Mouse (Mus musculus): Measurements from ENCODE around the gene Immp2l. TPM values are rescaled to one million over a fixed set of nuclear protein-coding genes. Genes with fewer than 3 reads are reported as not detected.
"Not testable (repeated sequence)": the region's sequence is repeated elsewhere in the genome, so short reads cannot be mapped to it uniquely, and the experiment has no call there.

Gene Immp2l
- polyA plus RNA-seq, 1 experiment from 2014 or later = 16.6 TPM

DNA sequence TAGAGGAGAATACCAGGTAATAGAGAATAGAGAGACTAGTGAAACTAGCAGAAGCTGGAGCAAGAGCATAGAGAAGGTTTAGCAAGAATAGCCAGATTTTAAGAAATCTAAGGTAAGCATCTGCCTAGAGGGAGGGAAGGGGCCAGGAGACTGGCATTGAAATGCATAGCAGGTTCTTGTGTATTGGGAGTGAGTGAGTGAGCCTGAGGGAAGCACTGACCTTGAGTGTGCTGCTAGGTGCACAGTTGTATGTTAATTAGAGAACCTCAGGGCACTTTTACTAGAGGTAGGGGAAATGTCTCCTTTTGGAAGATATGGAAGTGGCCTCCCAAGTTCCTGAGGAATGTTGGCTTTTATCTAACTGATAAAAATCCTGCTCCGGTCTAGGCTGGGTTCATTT lies 705.9 kb downstream of the Immp2l start:
- H3K36me3 ChIP-seq = no peaks in the 10 kb centered on the region
- ATAC-seq (ENCODE audit: insufficient number of reproducible peaks, insufficient read depth, low FRiP score, low TSS enrichment, low read depth) = no peak
- H3K4me3 ChIP-seq = no peak overlapping the region
- H3K4me2 ChIP-seq = no peak overlapping the region
- H3K4me1 ChIP-seq = no peaks in the 10 kb centered on the region
- no peaks in the 10 kb centered on the region for H3K9me3 ChIP-seq
- H3K27ac ChIP-seq = no peak overlapping the region
- 92% methylated on average over 1 of the region's 1 CpGs for WGBS
- H3K27me3 ChIP-seq = no peaks in the 10 kb centered on the region
- H3K9ac ChIP-seq = no peak overlapping the region

DNA sequence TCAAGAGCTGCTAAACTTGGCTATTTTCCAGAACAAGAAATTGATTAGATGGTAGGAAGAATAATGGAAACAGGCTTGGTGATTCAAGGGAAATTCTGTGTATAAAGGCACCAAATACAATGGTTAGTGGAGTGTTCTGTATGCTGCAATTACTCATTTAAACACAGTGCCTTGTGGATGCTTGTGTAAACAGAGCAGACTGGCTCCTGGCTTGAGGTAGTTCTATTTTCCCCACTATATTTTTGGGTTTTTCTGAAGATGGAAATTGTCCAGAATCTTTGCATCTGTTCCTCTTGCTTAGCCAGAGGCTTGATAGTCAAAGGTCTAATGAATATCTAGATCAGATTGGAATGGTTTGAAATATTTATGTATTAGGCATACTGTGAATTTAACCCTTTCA lies 709.3 kb downstream of the Immp2l start:
- no peak overlapping the region for H3K27ac ChIP-seq
- no peaks in the 10 kb centered on the region for H3K9me3 ChIP-seq
- H3K4me1 ChIP-seq = no peaks in the 10 kb centered on the region
- H3K4me2 ChIP-seq = no peak overlapping the region
- no peak overlapping the region for H3K9ac ChIP-seq
- no peaks in the 10 kb centered on the region for H3K27me3 ChIP-seq
- ATAC-seq (ENCODE audit: insufficient number of reproducible peaks, insufficient read depth, low FRiP score, low TSS enrichment, low read depth) = no peak
- H3K36me3 ChIP-seq = no peaks in the 10 kb centered on the region
- no peak overlapping the region for H3K4me3 ChIP-seq

DNA sequence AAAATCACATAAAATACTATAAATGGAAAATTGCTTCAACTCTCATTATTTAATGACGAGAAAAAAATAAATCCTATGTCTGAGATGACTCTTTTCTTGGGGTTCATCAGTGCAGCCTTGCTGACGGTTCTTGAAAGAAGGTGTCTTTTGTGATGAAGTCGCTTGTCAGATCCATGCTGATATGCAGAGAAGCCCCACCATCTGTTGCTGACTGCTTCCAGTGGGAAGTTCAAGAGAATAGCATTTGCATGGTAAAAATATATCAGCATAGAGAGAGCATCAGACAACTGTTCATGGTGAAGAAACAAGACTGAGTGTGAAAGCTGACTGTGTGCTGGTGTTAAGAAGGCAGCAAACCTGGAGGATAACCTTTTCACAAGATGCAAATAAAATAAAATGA lies 719.0 kb downstream of the Immp2l start:
- no peak overlapping the region for H3K27ac ChIP-seq
- no peaks in the 10 kb centered on the region for H3K27me3 ChIP-seq
- no peaks in the 10 kb centered on the region for H3K36me3 ChIP-seq
- 80% methylated on average over 3 of the region's 3 CpGs for WGBS
- H3K9ac ChIP-seq = no peak overlapping the region
- no peak overlapping the region for H3K4me2 ChIP-seq
- no peaks in the 10 kb centered on the region for H3K9me3 ChIP-seq
- H3K4me3 ChIP-seq = no peak overlapping the region
- ATAC-seq (ENCODE audit: insufficient number of reproducible peaks, insufficient read depth, low FRiP score, low TSS enrichment, low read depth) = no peak
- H3K4me1 ChIP-seq = no peaks in the 10 kb centered on the region

DNA sequence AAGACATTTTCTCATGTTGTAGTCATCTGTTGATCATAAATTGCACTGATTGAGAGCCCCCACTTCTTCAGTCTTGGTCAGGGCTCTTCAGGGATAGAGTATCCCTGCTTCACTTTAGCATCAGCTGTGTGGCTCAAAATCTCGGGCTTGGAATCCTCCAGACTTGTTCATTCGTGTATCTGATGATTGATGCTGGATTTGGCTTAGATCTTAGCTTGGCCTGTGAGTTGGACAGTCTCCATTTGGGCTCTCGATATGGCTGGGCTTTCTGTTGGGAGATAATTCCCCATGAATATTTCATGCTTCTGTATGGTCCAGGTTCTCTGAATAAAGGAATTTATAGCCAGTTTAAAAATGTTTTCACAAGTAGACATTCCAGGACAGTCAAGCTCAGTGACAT lies 739.5 kb downstream of the Immp2l start:
- H3K27me3 ChIP-seq = no peaks in the 10 kb centered on the region
- H3K4me2 ChIP-seq = no peak overlapping the region
- H3K4me3 ChIP-seq = no peak overlapping the region
- H3K27ac ChIP-seq = no peak overlapping the region
- H3K9ac ChIP-seq = no peak overlapping the region
- no peaks in the 10 kb centered on the region for H3K9me3 ChIP-seq
- ATAC-seq (ENCODE audit: insufficient number of reproducible peaks, insufficient read depth, low FRiP score, low TSS enrichment, low read depth) = no peak
- H3K4me1 ChIP-seq = no peaks in the 10 kb centered on the region
- no peaks in the 10 kb centered on the region for H3K36me3 ChIP-seq
- 65% methylated on average over 3 of the region's 3 CpGs for WGBS

DNA sequence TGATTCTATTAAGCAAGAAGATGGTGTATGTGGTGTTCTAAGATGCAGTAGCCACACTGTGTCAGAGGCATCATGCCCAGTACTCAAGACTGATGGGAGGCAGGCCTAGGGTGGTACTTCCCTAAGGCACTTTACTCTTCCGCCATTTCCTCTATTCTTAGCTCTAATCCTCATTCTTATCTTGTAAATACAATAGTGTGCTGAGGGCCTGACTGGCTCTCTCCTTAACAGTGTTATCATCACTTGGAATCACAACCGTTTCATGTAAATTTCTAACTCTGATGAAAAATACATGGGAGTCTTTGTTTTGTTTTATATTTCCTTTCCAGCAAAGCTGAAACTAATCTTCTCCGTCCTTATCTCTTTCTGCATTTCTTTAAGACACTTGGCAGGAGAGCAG lies 750.1 kb downstream of the Immp2l start:
- Histone ChIP-seq H3K4me3 (no peak overlapping the region), H3K36me3 (no peaks in the 10 kb centered on the region), H3K27me3 (no peaks in the 10 kb centered on the region), H3K9me3 (no peaks in the 10 kb centered on the region), H3K27ac (no peak overlapping the region), H3K9ac (no peak overlapping the region), H3K4me1 (no peaks in the 10 kb centered on the region), H3K4me2 (no peak overlapping the region)
- ATAC-seq (ENCODE audit: insufficient number of reproducible peaks, insufficient read depth, low FRiP score, low TSS enrichment, low read depth) = no peak
- 48% methylated on average over 3 of the region's 3 CpGs for WGBS

DNA sequence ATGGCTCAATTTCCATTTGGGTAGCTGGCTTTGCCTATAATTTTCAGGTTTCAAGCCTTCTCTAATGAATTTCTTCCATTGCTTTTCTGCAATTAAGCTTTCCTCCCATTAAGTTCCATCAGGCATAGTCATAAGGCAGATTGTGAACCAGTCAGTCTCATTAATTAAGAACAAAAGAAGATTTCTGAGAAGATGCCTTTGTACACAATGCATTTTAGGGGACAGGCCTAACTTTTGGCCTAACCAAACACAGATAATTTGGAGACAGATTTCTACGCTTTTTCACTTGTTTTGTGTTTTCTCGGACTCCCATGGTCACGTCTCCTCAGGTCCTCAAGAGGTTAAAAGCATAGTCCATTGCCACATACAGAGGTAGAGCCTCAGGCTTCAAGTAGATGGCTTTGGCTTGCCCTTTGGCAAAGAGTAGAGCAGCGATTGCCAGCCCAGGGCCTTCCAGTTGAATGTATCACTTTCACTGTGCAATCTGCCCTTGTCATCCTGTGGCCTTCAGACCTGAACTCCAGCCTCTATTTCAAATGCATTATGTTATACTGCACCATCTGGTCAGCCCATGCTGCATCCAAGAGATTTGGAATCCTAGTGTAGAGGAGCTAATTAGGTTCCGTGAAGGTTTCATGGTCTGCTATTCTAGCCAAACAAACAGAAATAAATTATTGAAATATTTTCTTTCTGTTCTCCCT lies 750.9 kb downstream of the Immp2l start:
- H3K4me3 ChIP-seq = no peak overlapping the region
- H3K27ac ChIP-seq = no peak overlapping the region
- no peaks in the 10 kb centered on the region for H3K9me3 ChIP-seq
- H3K27me3 ChIP-seq = no peaks in the 10 kb centered on the region
- no peaks in the 10 kb centered on the region for H3K36me3 ChIP-seq
- H3K4me1 ChIP-seq = no peaks in the 10 kb centered on the region
- no peak for ATAC-seq (ENCODE audit: insufficient number of reproducible peaks, insufficient read depth, low FRiP score, low TSS enrichment, low read depth)
- H3K4me2 ChIP-seq = no peak overlapping the region
- H3K9ac ChIP-seq = no peak overlapping the region
- WGBS = 82% methylated on average over 5 of the region's 5 CpGs

DNA sequence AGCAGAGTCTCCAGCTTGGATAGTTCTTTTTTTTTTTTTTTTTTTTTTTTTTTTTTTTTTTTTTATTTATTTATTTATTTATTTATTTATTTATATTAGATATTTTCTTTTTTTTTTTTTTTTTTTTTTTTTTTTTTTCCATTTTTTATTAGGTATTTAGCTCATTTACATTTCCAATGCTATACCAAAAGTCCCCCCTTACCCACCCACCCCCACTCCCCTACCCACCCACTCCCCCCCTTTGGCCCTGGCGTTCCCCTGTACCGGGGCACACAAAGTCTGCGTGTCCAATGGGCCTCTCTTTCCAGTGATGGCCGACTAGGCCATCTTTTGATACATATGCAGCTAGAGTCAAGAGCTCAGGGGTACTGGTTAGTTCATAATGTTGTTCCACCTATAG lies 753.9 kb downstream of the Immp2l start:
- WGBS = no CpG with 5 or more reads among the region's 4 CpGs
- not testable (repeated sequence) for H3K9ac ChIP-seq, H3K36me3 ChIP-seq, H3K4me2 ChIP-seq, H3K4me1 ChIP-seq, H3K27ac ChIP-seq, H3K9me3 ChIP-seq, H3K27me3 ChIP-seq, H3K4me3 ChIP-seq
- peak; percentile 69; the same call in 1 of the 2 replicates for ATAC-seq (ENCODE audit: insufficient number of reproducible peaks, insufficient read depth, low FRiP score, low TSS enrichment, low read depth)

DNA sequence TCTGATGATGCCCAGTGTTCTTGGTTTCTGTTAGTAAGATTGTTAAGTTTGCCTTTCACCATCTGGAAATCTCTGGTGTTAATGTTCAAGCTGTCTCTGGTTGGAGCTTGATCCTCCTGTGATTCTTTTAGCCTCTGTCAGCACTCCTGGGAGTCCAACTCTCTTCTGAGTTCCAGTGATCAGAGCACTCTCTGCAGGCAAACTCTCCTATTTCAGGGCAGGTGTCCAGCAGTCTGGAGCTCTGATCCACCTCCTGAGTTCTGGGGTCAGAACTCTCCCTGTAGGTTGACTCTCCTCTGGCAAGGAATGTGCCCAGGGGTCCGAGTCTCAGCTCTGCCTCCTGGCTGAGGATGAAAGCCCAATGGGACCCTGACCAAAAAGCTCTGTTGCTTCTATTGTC lies 769.8 kb downstream of the Immp2l start:
- H3K27me3 ChIP-seq; H3K4me1 ChIP-seq; H3K4me3 ChIP-seq; H3K9me3 ChIP-seq; H3K36me3 ChIP-seq; H3K4me2 ChIP-seq; ATAC-seq (ENCODE audit: insufficient number of reproducible peaks, insufficient read depth, low FRiP score, low TSS enrichment, low read depth); H3K9ac ChIP-seq; H3K27ac ChIP-seq: not testable (repeated sequence)
- WGBS = 84% methylated on average over 1 of the region's 1 CpGs

DNA sequence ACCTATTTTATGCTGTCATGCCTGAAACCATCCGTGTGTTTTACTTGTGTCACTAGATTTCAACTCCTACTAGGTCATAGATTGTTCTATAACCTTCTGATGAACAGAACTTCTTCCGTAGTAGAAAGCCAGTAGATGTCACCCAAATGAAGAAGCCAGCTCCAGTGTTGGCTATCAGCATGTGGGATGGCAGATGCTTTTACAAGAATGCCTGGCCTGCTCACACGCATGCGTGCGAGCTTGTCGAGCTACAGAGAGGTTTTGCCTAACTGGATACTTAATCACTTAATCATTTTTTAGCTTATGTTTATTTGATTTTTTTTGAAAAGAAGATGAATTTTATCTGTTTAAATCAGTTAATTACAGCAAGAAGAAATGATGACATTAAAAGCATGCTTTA lies 805.6 kb downstream of the Immp2l start:
- H3K27ac ChIP-seq = no peak overlapping the region

DNA sequence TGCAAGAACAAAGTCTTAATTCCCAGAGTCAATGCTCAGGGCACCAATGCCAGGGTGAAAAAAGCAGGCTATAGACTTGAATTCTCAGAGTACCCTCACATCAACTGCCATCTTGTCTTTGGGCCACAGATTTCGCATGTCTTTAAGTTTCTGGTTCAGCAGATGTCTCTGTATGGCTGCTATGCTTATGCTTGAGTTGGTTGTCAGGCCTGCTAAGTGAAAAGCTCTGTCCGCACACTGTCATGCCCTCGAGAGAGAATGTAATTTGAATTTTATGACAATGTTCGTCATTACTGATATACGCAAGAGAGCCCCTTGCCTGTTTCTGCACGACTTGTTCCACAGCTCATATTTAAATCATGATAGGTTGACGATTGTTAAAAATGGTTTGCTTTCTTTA lies 807.8 kb downstream of the Immp2l start:
- H3K27me3 ChIP-seq = no peaks in the 10 kb centered on the region
- 75% methylated on average over 7 of the region's 7 CpGs for WGBS
- H3K4me3 ChIP-seq = no peak overlapping the region

More for the DNA sequence above, 805.6 kb downstream of the Immp2l start:
- Histone ChIP-seq H3K36me3 (no peaks in the 10 kb centered on the region), H3K4me1 (peaks cover 3% of the 10 kb centered on the region; the same call in 1 of the 2 replicates), H3K9me3 (no peaks in the 10 kb centered on the region), H3K4me3 (no peak overlapping the region), H3K27me3 (no peaks in the 10 kb centered on the region), H3K4me2 (no peak overlapping the region), H3K9ac (no peak overlapping the region)
- 86% methylated on average over 6 of the region's 6 CpGs for WGBS
- no peak for ATAC-seq (ENCODE audit: insufficient number of reproducible peaks, insufficient read depth, low FRiP score, low TSS enrichment, low read depth)

DNA sequence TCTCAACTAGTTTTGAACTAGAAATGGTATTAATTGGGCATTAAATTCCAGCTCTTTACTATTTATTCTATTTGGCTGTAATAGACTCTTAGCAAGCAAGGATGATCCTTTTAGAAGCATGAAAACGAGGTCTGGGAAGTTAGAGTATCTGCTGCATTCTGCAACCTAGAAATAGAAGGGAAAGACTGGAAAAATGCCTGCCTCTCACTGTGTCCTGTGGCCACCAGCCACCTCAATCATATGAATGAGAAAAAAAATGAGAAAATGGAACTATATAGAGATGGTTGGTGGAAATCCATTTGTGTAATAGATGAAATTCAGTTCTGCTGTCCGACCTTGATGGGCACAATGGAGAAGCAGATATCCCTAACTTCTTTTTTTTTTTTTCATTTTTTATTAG lies 810.8 kb downstream of the Immp2l start:
- no peak overlapping the region for H3K4me2 ChIP-seq
- H3K36me3 ChIP-seq = no peaks in the 10 kb centered on the region
- no peak overlapping the region for H3K9ac ChIP-seq
- no peaks in the 10 kb centered on the region for H3K27me3 ChIP-seq
- no peak for ATAC-seq (ENCODE audit: insufficient number of reproducible peaks, insufficient read depth, low FRiP score, low TSS enrichment, low read depth)
- no peaks in the 10 kb centered on the region for H3K9me3 ChIP-seq
- H3K4me3 ChIP-seq = no peak overlapping the region
- no peak overlapping the region for H3K27ac ChIP-seq
- H3K4me1 ChIP-seq = peaks cover 3% of the 10 kb centered on the region; the same call in 1 of the 2 replicates
- 76% methylated on average over 2 of the region's 2 CpGs for WGBS

More for the DNA sequence above, 807.8 kb downstream of the Immp2l start:
- Histone ChIP-seq H3K27ac (no peak overlapping the region), H3K9me3 (no peaks in the 10 kb centered on the region), H3K4me2 (no peak overlapping the region), H3K36me3 (no peaks in the 10 kb centered on the region), H3K9ac (no peak overlapping the region), H3K4me1 (peaks cover 3% of the 10 kb centered on the region; the same call in 1 of the 2 replicates)
- no peak for ATAC-seq (ENCODE audit: insufficient number of reproducible peaks, insufficient read depth, low FRiP score, low TSS enrichment, low read depth)

DNA sequence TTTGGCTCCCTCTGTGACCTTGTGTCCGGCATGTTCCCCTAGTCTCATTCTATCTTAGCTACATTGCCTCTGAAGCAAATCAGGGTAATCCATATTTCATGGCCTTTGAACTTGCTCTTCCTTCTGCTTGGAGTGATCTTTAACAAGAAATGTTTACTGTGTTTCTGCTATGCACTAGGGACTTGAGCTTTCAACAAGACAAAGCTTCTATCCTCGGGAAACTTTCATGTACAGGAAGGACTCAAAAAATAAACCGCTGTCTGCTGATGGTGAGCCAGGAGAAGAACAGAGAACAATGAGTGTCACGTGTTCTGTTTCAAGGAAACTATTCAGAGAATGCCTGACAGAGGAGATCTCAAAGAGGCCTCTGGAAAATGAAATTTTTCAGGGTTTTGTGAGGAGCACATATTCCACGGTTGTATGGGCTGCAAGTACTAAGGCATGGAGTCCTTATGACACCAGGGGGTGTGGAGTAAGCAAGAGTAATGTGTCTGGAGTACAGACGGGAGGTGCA lies 814.5 kb downstream of the Immp2l start:
- Histone ChIP-seq H3K36me3 (no peaks in the 10 kb centered on the region), H3K4me1 (no peaks in the 10 kb centered on the region), H3K4me3 (no peak overlapping the region), H3K27ac (no peak overlapping the region), H3K9me3 (no peaks in the 10 kb centered on the region), H3K4me2 (no peak overlapping the region), H3K27me3 (no peaks in the 10 kb centered on the region), H3K9ac (no peak overlapping the region)
- ATAC-seq (ENCODE audit: insufficient number of reproducible peaks, insufficient read depth, low FRiP score, low TSS enrichment, low read depth) = no peak
- 48% methylated on average over 6 of the region's 6 CpGs for WGBS
